1 mouse cellular context compared by ENCODE assay signal in genomic region chr17:46890843-46891594, GRCm38 (mm10).
TF ChIP-seq lines count a peak whose summit lies in the region.

No protein-coding gene starts in this region.

TF ChIP-seq in CH12.LX, 34 proteins besides CTCF, POLR2A, EP300 and RAD21 (continued from another document):
- TF ChIP-seq UBTF (IDR thresholded peaks at IDR 0.05; ENCODE audit: low read depth, low read length) (peak; percentile 28; the same call in 1 of the 2 replicates), PAX5 (IDR thresholded peaks at IDR 0.05; ENCODE audit: low read length) (no peak), POLR2AphosphoS2 (IDR thresholded peaks at IDR 0.05; ENCODE audit: low read depth, low read length) (no peak), TCF12 (IDR thresholded peaks at IDR 0.05; ENCODE audit: low read depth, low read length) (no peak), MAZ (IDR thresholded peaks at IDR 0.05; ENCODE audit: low read depth, low read length) (no peak), IRF4 (IDR thresholded peaks at IDR 0.05; ENCODE audit: low read depth, low read length) (no peak), MYC (IDR thresholded peaks at IDR 0.05; ENCODE audit: low read depth, low read length) (no peak), CHD2 (IDR thresholded peaks at IDR 0.05; ENCODE audit: low read length) (no peak), ZNF384 (IDR thresholded peaks at IDR 0.05; ENCODE audit: low read depth, low read length) (no peak), MXI1 (IDR thresholded peaks at IDR 0.05; ENCODE audit: low read depth, low read length) (no peak), USF1 (IDR thresholded peaks at IDR 0.05; ENCODE audit: low read depth, low read length) (no peak), ZMIZ1 (IDR thresholded peaks at IDR 0.05; ENCODE audit: low read depth, low read length) (no peak), MEF2A (IDR thresholded peaks at IDR 0.05; ENCODE audit: borderline replicate concordance, low read depth, low read length) (no peak), CHD1 (IDR thresholded peaks at IDR 0.05; ENCODE audit: low read depth, low read length) (0 out of 2 replicates have a peak, but pooled peaks have one; percentile 63), ZKSCAN1 (IDR thresholded peaks at IDR 0.05; ENCODE audit: borderline replicate concordance, low read depth, low read length) (no peak)
